Mouse (Mus musculus) megakaryocyte, adult 5-6 weeks (primary cell): ENCODE results near the gene Rnf130. TPM values are rescaled to one million over a fixed set of nuclear protein-coding genes. Genes with fewer than 3 reads are reported as not detected.

Experiments used
- ATAC-seq: 2 replicates; pipeline ENCODE4 v1.8.0; 2016; ENCODE audit warnings: mild to moderate bottlenecking, inconsistent platforms; ENCODE audit not compliant: poor library complexity, severe bottlenecking
- total RNA-seq, 2 experiments: library from RNA; stranded (forward) in 1 of 2; stranded (reverse) in 1 of 2; fragments of 153-499, 151-499 nt in 1 of 2; fragments of 221-1000, 200-1000 nt in 1 of 2; gene quantifications; 2 replicates each; pipeline versions ENCODE4 v1.2.3 to v1.2.4; 2015 to 2017

Gene Rnf130
- total RNA-seq, 2 experiments from 2014 or later, result 436 to 462 TPM

GRCm38 (mm10) chr11:50022085-50022484 lies 3.1 kb upstream of the Rnf130 start:
- ATAC-seq, result no peak

- no peak for ATAC-seq
Measured at GRCm38 (mm10) chr11:50024445-50024832, 707 bp upstream of the Rnf130 start.

GRCm38 (mm10) chr11:50025721-50026520 lies 775 bp downstream of the Rnf130 start:
- no peak for ATAC-seq

GRCm38 (mm10) chr11:50026521-50027090 lies 1.5 kb downstream of the Rnf130 start:
- ATAC-seq, result peak; percentile 83

- ATAC-seq, result no peak
Measured at GRCm38 (mm10) chr11:50028416-50028815, 3.3 kb downstream of the Rnf130 start.

GRCm38 (mm10) chr11:50034155-50034554 lies 9.0 kb downstream of the Rnf130 start:
- no peak for ATAC-seq

GRCm38 (mm10) chr11:50035726-50036125 lies 10.6 kb downstream of the Rnf130 start:
- ATAC-seq, result no peak

GRCm38 (mm10) chr11:50036781-50037460 lies 11.8 kb downstream of the Rnf130 start:
- ATAC-seq, result no peak

GRCm38 (mm10) chr11:50038757-50039156 lies 13.6 kb downstream of the Rnf130 start:
- ATAC-seq, result peak; percentile 95

GRCm38 (mm10) chr11:50041148-50041547 lies 16.0 kb downstream of the Rnf130 start:
- ATAC-seq, result no peak

GRCm38 (mm10) chr11:50042345-50042997 lies 17.3 kb downstream of the Rnf130 start:
- ATAC-seq, result no peak

GRCm38 (mm10) chr11:50044454-50044853 lies 19.3 kb downstream of the Rnf130 start:
- no peak for ATAC-seq

- peak; percentile 79 for ATAC-seq
Measured at GRCm38 (mm10) chr11:50047610-50048009, 22.5 kb downstream of the Rnf130 start.

- no peak for ATAC-seq
Measured at GRCm38 (mm10) chr11:50048115-50048514, 23.0 kb downstream of the Rnf130 start.

- ATAC-seq, result no peak
Measured at GRCm38 (mm10) chr11:50050392-50050791, 25.2 kb downstream of the Rnf130 start.

GRCm38 (mm10) chr11:50057713-50058112 lies 32.6 kb downstream of the Rnf130 start:
- no peak for ATAC-seq

GRCm38 (mm10) chr11:50058277-50058676 lies 33.1 kb downstream of the Rnf130 start:
- ATAC-seq, result no peak

GRCm38 (mm10) chr11:50059045-50059444 lies 33.9 kb downstream of the Rnf130 start:
- no peak for ATAC-seq

- no peak for ATAC-seq
Measured at GRCm38 (mm10) chr11:50062116-50062515, 37.0 kb downstream of the Rnf130 start.

GRCm38 (mm10) chr11:50066088-50066487 lies 40.9 kb downstream of the Rnf130 start:
- no peak for ATAC-seq

GRCm38 (mm10) chr11:50073830-50074229 lies 48.7 kb downstream of the Rnf130 start:
- ATAC-seq, result no peak
